Mouse (Mus musculus) cerebellum, postnatal 4 days (tissue): ENCODE measurements around the gene Znrf4.
A peak's percentile ranks its signal among the peaks of the same experiment; 100 is the strongest.
"Not testable (repeated sequence)": the region's sequence is repeated elsewhere in the genome, so short reads cannot be mapped to it uniquely, and the experiment has no call there.

Source experiments
- DNase-seq, 2 experiments: peaks; one replicate each; pipeline ENCODE4 v3.0.0; 2022; ENCODE audit warnings: low spot score in 2 of 2, mixed read lengths in 1 of 2

Gene Znrf4

DNA sequence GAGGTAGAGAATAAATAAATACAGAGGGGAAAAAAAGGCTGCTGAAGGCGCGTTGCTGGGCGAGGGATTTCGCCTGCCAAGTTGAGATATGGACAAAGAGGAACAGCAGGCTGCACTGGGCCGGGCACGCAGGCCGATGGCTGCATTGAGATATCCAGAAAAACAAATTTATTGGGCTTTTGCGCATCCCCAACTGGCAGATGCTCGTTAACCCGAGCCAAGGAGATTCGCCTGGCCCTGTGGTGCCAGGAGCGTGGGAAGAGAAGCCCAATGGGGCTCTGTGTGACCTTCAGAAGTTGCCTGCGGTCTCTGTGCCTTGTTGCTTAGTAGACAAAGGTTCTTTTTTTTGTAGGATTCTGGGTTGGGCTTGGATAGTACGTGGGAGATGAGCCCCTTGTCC lies 24.0 kb upstream of the Znrf4 start:
- DNase-seq: no peak

GRCm38 (mm10) chr17:56524943-56525342 lies 12.7 kb upstream of the Znrf4 start:
- DNase-seq: no peak

DNA sequence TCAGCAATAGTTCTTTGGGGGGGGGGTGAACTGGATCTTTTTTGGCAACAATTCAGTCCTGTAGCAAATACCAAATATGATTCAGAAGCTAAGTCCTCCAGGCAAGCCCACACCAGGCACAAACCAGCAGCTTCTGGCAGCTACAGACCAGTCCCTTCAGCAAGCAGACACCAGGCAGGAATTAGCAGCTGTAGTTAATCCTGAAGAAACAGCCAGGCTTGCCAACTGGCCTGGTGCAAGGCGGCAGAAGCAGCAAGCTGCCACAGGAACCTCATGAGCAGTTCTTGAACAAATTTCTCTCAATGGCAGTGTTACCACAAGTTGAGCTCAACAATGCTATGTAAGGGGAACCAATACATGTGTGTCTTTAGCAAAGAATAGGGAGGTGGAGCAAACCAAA lies 10.5 kb upstream of the Znrf4 start:
- no peak for DNase-seq

- DNase-seq: peak in 1 of 2 experiments; percentile 70
Measured at GRCm38 (mm10) chr17:56515690-56516410, 3.6 kb upstream of the Znrf4 start.

DNA sequence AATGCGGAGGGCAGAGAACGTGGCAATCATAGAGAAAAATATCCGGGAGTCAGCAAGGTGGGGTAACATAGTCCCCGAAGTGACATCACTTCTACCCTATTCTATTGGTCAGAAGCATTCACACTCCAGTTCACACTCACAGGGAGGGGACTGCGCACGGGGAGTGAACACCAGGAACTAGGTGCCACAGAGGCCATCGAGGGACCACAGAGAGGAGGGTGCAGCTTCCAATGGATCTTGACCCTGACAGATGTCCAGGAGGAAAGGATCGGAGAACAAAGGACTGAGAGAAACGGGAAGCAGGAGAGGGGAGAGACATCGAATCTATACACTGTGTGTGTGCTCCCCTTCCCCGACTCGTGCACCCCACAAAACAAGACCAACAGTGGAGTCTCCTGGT lies 2.7 kb upstream of the Znrf4 start:
- DNase-seq: no peak

- no peak for DNase-seq
Measured at GRCm38 (mm10) chr17:56514330-56514729, 2.1 kb upstream of the Znrf4 start.

DNA sequence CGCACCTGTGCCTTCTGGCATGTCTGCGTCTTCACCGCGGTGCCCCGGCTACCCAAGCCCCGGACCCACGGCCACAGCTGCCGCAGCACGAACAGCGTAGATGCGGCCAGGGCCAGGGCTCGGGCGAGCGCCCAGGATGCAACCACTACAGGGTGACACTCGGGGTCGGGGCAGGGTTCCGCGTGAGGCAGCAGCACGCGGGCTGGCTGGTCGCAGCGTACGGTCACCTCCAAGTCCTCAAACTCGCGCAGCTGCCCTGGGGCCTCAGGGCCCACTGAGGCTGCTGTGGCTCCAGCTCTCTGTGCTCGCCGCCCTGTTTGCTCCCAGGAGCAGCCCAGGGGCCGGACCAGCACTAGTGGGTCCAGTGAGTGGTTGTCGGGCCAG lies 532 bp downstream of the Znrf4 start:
- DNase-seq: no peak

GRCm38 (mm10) chr17:56510970-56511706 lies 1.1 kb downstream of the Znrf4 start:
- peak in 1 of 2 experiments; percentile 63 for DNase-seq

DNA sequence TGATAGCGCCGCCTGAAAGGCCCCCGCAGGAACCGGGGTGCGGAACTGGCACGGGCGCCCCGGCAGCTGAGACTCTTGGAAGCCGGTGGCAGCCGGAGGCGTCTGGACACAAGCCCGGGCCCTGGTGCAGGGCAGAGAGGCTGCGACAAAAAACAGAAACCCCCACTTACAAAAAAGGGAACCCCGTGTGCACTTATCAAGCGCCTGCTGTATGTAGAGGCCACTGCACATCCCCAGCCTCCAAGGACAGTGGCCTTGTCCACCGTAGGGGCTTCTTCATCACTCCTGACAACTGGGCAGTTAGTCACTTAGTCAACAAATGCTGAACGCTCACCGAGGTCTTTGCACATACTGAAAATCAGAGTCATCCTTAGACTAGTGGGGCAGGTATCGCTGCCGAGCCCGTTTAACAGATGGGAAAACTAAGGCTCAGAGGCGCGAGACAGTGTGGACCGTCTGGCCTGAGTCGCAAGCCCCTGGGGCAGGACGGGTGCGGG lies 1.7 kb downstream of the Znrf4 start:
- no peak for DNase-seq

GRCm38 (mm10) chr17:56509707-56510472 lies 2.3 kb downstream of the Znrf4 start:
- DNase-seq: peak in 1 of 2 experiments; percentile 76

DNA sequence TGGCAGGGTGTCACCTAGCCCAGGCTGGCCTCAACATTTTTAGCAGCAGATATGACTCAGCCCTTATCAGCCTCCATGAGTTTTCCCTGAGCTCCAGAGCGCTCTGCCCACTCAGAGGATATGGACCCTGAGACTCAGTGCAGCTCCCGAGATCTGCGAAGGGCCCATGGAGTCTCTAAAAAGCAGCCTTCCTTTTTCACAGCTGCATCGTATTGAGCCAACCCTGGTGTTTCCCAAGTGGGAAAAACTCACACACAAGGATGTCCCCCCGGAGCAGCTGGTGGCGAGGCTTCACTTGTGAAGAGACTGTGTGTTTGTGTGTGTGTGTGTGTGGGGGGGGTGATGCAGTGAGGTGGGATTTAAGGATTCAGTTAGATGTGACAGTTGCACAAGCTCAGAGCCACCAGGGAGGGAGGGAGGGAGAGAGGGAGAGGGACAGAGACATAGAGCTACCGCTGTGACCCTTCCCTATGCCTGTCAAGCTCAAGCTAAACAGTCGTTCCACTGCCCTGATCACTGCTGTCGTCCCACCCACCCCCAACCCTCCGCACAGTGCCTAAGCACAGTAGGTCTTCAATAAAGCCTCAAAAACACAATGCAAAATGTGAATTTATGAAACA lies 3.1 kb downstream of the Znrf4 start:
- DNase-seq: no peak

- DNase-seq: peak; percentile 90 to 93
Measured at GRCm38 (mm10) chr17:56507161-56508068, 4.8 kb downstream of the Znrf4 start.

DNA sequence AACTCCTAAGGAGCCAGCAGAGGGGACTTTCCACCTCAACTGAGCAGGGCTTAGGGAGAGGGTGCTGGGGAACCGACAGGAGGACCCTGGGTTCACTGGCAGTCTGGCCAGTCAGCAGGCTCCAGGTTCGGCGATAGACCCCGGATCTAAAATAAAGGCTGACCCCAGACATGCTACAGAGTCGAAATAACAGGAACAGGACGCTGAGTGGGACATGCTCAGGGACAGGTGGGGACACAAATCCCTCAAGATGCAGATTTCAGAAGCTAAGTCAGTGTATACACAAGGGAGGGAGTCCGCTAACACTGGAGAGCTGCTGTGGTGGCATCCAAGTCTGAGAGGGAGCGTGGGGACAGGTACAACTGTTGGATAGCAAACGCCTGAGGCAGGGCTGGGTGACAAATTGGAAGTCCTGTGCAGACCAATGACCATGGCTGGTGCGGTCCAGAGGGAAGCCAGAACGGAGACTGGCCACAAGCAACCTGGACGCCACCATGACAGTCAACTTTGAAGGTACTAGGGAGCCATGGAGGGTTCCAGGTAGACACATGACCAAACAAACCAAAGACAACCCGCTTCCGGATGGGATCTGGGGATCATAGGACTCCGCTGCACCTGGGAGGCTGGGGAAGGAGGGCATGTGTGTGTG lies 5.7 kb downstream of the Znrf4 start:
- no peak for DNase-seq

DNA sequence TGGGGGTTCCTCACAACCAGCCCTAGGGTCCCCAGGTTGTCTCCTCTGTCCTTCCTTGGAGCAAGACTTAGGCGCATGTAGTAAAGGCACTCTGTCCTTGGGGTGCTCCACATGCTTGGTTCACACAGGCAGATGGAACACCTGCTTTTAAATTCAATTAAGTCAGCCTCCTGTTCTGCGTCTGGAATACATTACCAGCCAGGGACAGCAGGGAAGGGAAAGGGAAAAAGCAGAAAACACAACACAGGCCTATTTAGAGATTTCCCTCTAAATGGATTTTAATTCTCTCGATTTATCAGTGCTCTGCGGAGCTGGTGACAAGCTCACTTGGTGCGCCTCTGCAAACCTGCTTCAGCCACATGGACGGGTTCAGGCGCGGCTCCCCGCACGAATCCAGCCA lies 6.8 kb downstream of the Znrf4 start:
- no peak for DNase-seq

DNA sequence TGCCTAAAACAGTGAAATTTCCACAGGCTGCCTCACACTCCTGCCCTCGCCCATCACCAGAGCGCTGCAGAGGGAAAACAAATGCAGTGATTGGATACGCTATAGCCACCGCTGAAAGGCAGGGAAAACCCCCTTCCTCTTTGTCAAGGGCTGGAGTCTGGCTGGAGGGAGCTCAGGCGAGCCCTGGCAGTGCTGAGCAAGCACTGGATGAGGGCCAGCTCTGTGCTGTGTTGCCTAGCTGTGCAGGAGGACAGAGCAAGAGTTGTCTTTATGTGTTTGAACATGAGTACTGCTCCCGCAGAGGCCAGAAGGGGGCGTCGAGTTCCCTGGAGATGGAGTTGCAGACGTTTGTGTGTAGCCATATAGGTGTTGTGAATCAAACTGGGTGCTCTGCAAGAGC lies 9.7 kb downstream of the Znrf4 start:
- DNase-seq: peak; percentile 61 to 90

GRCm38 (mm10) chr17:56501635-56502400 lies 10.4 kb downstream of the Znrf4 start:
- not testable (repeated sequence) for DNase-seq

GRCm38 (mm10) chr17:56499229-56499628 lies 13.0 kb downstream of the Znrf4 start:
- DNase-seq: no peak

DNA sequence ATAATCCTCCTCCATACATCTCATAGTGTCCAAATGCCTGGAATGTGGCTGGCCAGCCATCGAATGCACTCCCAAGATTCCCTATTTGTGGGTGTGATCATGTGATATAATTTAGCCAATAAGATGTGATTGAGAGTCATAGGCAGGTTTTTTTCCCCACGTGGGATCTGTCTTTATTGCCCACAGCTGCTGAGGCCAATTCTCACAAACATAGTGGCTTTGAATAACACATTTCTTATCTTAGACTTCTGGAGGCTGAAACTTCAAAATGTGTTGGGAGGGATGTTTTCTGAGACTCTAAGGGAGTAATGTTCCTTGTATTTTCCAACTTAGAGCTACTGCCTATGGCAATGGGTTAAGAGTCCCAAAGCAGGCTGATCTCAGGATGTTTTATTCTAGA lies 17.8 kb downstream of the Znrf4 start:
- no peak for DNase-seq

DNA sequence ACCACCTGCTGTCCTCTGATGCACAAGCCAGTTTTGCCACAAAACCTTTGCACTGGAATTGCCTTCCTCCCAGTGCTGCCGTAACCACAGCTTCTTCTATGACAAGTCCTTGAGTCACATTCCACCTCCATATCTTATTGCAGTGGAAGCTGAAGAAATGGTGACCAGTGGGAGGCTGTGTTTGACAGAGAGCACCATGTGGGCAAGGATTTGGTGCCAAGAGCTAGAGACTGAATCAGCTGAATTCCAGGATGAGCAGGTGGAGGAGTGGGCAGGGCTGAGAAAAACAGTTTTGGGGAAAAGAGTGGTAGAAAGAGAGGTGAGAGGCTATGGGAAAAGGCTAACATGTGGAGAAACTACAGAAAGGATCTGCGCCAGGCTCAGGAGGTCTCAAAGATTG lies 18.4 kb downstream of the Znrf4 start:
- DNase-seq: no peak
